Mouse (Mus musculus): ENCODE measurements around the gene Rab4b. TPM values are rescaled to one million over a fixed set of nuclear protein-coding genes. Genes with fewer than 3 reads are reported as not detected.
A peak's percentile ranks its signal among the peaks of the same experiment; 100 is the strongest.

Rab4b gene
- total RNA-seq, 2 experiments from 2014 or later: 12.0 to 13.7 TPM

GRCm38 (mm10) chr7:27189271-27189931 lies 10.7 kb upstream of the Rab4b start:
- no peak for DNase-seq (ENCODE audit: low spot score)
- intact Hi-C loops (cut with DNase I): no loop called here

DNA sequence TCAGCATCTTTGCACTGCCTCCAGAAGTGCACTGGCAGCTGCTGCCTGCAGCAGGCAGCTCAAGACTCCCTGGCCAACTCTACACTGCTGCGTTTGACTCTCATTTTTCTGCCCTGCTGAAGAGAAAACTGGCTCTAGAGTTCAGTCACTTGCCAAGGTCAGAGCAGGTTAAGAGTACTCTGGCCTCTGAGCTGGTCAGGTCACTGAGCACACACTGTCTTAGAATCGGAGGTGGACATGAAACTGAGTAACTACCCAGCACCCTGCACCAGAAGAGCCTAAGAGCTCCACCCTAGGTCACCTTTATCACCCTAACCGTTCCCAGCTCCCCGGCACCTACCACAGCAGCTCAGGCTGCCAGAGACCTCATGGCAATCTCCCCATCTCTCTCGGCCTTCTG lies 7.3 kb upstream of the Rab4b start:
- no peak for DNase-seq (ENCODE audit: low spot score)
- intact Hi-C loops (cut with DNase I): no loop called here

- intact Hi-C loops (cut with DNase I): no loop called here
- no peak for DNase-seq (ENCODE audit: low spot score)
Measured at GRCm38 (mm10) chr7:27184964-27185363, 6.3 kb upstream of the Rab4b start.

- DNase-seq (ENCODE audit: low spot score): no peak
- intact Hi-C loops (cut with DNase I): no loop called here
Measured at GRCm38 (mm10) chr7:27182498-27182897, 3.8 kb upstream of the Rab4b start.

DNA sequence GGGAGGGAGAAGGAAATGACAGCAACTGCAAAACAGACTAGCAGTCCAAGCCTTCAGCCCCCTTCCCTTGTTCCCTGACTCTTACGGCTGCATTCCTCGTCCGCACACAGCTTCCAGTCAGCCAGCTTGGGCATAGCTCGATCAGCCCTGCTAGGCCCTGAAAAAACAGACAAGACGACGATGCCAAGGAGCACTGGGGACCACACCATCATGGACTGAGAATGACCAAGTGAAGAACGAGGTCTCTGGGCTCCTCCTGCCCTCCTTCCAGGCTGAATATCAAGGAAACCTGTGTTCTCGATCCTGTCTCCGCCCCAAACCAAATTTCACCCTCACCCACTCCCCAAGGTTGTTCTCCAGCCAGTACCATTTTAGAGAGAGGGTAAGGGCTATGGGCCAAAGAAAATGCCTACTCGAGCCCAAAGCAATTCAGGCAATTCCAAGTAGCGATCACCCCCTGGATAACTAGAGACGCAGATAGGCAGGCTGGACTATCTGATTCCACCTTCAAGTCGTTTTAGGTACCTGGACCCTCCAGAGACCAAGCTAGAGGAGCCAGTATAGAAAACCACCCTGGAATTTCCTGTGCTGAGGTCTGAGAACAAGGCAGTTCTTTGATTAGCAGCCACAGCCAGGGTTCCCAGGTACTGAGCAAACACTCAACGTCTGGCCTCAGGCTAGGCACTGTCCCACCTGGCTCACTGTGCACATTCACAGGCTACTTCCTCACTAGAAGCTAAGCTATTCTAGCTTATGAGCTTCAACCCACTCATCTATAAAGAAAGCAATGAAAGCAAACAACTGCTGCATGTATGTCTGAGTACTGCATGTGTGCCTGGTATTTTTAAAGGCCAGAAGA lies 2.4 kb upstream of the Rab4b start, which contains the start of the genes Gm21983 and Mia:
Gene Gm21983, minus strand, starts transcription at position 250 of the 859 bp plus-strand sequence.
Gene Mia, minus strand, starts transcription at position 321 of the 859 bp plus-strand sequence.
- intact Hi-C loops (cut with DNase I): no loop called here
- no peak for DNase-seq (ENCODE audit: low spot score)

DNA sequence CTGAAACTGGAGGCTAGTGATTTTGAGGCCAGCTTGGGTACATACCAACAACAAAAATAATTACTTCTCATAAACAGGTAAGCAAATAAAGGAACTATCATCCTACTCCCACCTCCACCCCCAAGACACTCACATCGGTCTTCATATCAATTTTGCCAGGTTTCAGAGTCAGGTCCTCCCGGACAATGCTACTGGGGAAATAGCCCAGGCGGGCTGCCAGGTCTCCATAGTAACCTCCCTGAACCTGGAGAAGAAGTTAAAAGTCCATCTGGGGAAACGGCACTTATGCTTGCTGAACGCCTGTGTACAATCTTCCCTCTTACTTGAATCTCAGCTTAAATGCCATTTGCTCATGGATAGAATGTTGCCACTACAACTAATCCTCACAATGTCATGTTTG lies 1.3 kb upstream of the Rab4b start:
- DNase-seq (ENCODE audit: low spot score): peak; percentile 50

GRCm38 (mm10) chr7:27179217-27179918 lies 672 bp upstream of the Rab4b start:
- no peak for DNase-seq (ENCODE audit: low spot score)
- intact Hi-C loops (cut with DNase I): no loop called here

More for the DNA sequence above, 1.3 kb upstream of the Rab4b start:
- intact Hi-C loops (cut with DNase I): no loop called here

DNA sequence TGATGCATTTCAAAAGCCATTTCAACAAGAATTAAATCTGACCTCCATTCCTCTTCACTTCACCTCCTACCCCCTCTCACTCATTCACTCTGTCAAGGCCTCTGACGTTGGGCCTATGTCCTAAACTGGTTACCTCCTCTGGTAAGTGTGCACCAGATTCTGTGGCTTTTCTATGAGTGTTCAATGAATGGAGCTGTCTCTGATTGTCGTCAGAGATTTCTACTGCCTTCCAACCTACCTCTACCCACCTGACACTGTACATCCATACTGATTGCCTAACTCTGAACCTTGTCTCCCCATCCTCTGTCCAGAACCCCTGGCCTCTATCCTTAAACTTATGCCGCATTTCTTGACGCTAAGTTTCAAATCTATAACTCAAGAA lies 763 bp downstream of the Rab4b start:
- no peak for DNase-seq (ENCODE audit: low spot score)
- intact Hi-C loops (cut with DNase I): no loop called here

GRCm38 (mm10) chr7:27174896-27175295 lies 3.8 kb downstream of the Rab4b start:
- intact Hi-C loops (cut with DNase I): no loop called here
- DNase-seq (ENCODE audit: low spot score): no peak

DNA sequence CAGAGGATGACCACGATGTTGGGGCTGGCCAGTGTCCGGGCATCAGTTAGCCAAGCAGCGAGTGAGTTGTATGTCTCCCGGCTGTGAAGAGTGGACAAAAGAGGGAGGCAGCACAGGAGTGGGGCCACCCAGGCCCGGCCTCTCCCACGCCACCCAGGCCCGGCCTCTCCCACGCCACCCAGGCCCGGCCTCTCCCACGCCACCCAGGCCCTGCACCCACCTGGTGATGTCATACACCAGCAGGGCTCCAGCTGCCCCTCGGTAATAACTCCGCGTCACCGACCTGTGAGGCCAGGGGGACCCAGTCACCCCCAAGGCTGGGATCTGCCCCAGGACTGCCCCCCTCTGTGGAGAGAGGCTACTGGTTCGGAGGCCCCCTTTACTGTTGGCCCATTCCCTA lies 4.2 kb downstream of the Rab4b start:
- intact Hi-C loops (cut with DNase I): no loop called here
- no peak for DNase-seq (ENCODE audit: low spot score)

DNA sequence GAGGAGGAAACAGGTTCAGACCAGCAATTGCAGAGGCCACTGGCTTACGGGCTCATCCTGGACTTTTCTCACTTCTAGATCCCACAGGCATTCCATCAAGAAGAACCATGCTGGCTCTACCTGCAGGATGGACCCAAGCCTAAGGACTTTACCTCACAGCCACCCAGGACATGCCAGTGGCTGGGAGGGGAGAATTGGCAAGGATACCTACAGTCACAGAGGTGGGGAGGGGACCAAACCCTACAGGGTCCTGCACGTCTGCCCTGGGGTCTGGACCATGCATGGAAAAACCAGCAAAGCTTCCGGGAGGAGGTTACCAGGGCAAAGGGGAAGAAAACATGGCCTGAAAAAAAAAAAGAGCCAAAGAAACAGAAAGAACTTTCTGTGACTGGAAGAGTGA lies 7.7 kb downstream of the Rab4b start:
- intact Hi-C loops (cut with DNase I): no loop called here
- DNase-seq (ENCODE audit: low spot score): no peak

DNA sequence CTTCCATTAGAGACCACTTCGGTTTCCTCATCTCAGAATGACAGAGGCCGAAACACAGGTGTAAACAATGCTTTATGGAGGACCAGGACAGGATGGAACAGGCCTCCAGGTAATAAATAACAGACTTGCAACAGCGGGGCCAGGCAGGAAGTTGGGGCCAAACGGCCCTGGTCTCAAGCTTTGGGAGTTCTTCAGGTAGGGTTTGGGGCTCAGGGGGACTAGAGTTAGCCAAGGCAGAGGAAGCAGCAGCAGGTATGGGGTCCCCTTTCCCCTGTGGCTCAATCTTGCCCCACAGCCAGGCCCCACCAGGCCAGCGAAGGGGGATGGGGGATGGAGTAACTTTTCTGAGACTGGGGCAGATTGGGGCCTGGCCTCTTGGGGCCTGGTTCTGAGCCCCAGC lies 10.3 kb downstream of the Rab4b start:
- intact Hi-C loops (cut with DNase I): no loop called here
- DNase-seq (ENCODE audit: low spot score): no peak

GRCm38 (mm10) chr7:27167475-27168094 lies 11.1 kb downstream of the Rab4b start:
- no peak for DNase-seq (ENCODE audit: low spot score)
- intact Hi-C loops (cut with DNase I): no loop called here

DNA sequence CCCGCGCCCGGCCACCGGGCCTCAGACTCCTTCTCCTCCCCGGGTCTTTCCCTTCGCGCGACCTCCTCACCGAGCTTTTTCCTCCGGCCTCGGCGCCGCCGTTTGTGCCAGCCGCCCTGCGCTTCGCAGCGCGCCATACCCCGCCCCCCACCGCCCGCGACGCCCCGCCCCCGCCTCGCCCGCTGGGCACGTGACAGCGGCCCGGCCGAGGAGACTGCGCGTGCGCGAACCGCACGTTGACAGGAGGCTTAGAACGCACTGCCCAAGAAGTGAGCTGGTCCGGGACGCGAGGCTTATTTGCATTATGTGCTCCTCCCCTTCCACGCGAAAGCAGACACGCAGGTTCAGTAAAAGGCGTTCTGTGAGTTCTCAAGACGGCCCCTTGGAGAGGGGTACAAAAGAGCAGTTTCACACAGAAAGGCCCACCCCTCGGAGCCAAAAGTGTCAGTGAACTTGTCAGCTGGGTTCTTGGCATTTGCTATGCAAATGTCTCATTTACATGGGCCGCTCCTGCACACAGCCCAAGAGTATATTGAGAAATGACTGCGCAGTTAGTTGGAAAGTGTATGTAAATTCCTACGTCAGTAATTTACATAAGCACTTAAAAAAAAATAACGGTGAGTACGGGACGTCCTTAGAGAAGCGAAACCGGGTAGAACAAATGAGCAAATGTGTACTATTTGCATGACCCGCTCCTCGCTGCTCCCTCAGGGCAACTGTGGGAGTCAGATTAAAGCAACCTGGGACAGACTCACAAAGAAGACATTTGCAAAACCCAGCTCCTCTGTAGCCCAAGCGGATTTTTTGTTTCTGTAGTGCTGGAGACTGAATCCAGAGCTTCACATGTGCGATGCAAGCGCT lies 11.9 kb downstream of the Rab4b start, which contains the start of gene Egln2:
Gene Egln2, minus strand, starts transcription at position 189 of the 861 bp plus-strand sequence.
- peak; percentile 91 for DNase-seq (ENCODE audit: low spot score)
- intact Hi-C loops (cut with DNase I): no loop called here

- intact Hi-C loops (cut with DNase I): no loop called here
- peak; percentile 85 for DNase-seq (ENCODE audit: low spot score)
Measured at GRCm38 (mm10) chr7:27166229-27166613, 12.5 kb downstream of the Rab4b start.

GRCm38 (mm10) chr7:27165696-27166095 lies 13.0 kb downstream of the Rab4b start:
- no peak for DNase-seq (ENCODE audit: low spot score)
- intact Hi-C loops (cut with DNase I): no loop called here

DNA sequence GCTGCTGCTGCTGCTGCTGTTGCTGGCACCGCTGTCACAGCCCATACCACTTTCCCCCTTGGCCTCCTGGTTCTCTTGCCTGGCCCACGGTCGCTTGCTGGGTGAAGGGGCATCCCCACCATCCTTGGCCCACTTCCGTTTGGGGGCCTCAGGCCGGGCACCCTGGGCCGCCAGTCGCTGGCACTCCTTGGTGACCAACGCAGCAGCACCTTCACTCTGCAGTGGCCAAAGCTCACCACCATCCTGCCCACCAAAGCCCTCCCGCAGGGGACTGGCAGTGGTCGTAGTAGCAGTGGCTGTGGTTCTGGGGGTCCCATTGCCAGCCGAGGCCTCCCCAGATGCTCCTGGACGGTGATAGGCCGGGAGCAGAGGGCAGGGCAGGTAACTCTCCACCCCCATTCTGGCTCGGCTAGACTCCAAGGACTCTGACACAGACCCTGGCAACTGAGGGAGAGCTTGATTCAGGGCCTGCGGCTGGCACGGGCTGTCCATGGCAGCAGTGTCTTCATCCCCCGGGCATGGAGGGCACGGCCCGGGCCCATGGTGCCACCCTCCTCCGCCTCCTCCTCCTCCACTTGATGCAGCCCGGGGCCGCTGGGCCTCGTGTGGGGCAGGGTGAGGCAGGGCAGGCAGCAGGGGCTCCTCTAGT lies 13.6 kb downstream of the Rab4b start:
- intact Hi-C loops (cut with DNase I): no loop called here
- DNase-seq (ENCODE audit: low spot score): no peak

GRCm38 (mm10) chr7:27164112-27164947 lies 14.4 kb downstream of the Rab4b start:
- DNase-seq (ENCODE audit: low spot score): no peak
- intact Hi-C loops (cut with DNase I): no loop called here

All from heart, postnatal 25 days (tissue).